Mouse (Mus musculus) brain, embryonic 14.5 days (tissue): ENCODE measurements around the gene Pcsk2.

Experiments
- CTCF ChIP-seq: fragments of 200-500 bp; IDR thresholded peaks from 2 replicates; pipeline ENCODE4 v1.5.1; 2012; ENCODE audit warnings: inconsistent platforms, mild to moderate bottlenecking, moderate library complexity, borderline replicate concordance; ENCODE audit not compliant: insufficient read depth, insufficient read length; ENCODE audit errors: extremely low read depth
- POLR2A ChIP-seq: fragments of 200-500 bp; IDR thresholded peaks from 2 replicates; pipeline ENCODE4 v1.6.1; 2012; ENCODE audit warnings: mild to moderate bottlenecking, inconsistent platforms, borderline replicate concordance; ENCODE audit not compliant: poor library complexity, insufficient read depth, insufficient read length, severe bottlenecking; ENCODE audit errors: extremely low read depth

DNA sequence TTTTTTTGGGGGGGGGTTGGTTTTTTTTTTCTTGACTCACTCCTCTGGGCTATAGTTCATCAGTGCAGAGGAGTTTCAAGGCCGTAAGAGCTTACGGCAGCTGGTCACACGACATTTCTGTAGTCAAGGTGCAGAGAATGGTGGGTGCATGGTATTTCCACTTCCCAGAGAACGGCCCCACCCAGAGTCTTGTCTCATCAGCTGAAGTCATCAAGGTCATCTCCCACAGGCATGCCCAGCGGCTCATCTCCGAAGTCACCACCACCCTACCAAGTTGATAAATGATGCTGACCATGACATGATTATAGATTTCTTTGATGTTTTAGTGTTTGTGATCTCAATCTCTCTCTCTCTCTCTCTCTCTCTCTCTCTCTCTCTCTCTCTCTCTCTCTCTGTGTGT lies 20.0 kb downstream of the Pcsk2 start:
- TF ChIP-seq CTCF (no peak), POLR2A (no peak)
